ENCODE assay signal across 8 mouse cellular contexts in genomic region chr4:133307331-133307730, GRCm38 (mm10). TPM values are rescaled to one million over a fixed set of nuclear protein-coding genes. Genes with fewer than 3 reads are reported as not detected.
DNase-seq lines count a peak whose midpoint lies in the region.

No protein-coding gene starts in this region.

- intact Hi-C loops in heart, postnatal 10 days (cut with DNase I), result no loop called here

- peak; percentile 67 for DNase-seq in gastrocnemius, adult 18-20 months (ENCODE audit: low spot score)
- no peak for DNase-seq in gastrocnemius, postnatal 25 days
- peak; percentile 65 for DNase-seq in urinary bladder, postnatal 14 days (ENCODE audit: low spot score)
- no peak for DNase-seq in urinary bladder, adult 2 months (ENCODE audit: low spot score)
- peak; percentile 71 for DNase-seq in cerebellum, adult 9-10 months
- peak; percentile 62 to 81 for DNase-seq in heart, postnatal 10 days
- DNase-seq in lung, adult 18-20 months, result peak; percentile 34 to 41
- DNase-seq in spleen, adult 12 weeks (ENCODE audit: low spot score), result peak; percentile 40

RNA-seq across cellular contexts. Expression of gene Tmem222, which starts 29.7 kb away (rescaled TPM):
- 10 to 100 TPM; 26.8 to 26.9 TPM for total RNA-seq in gastrocnemius, adult 18-20 months (2021)
- total RNA-seq in gastrocnemius, postnatal 25 days (2021), result 10 to 100 TPM; 20.8 to 23.5 TPM
- 81.0 and 92.6 TPM in 2 replicates for polyA plus RNA-seq in urinary bladder, adult 2 months (2012; rRNA removed)
- 10 to 100 TPM; 28.7 to 31.7 TPM for total RNA-seq in heart, postnatal 10 days (2021)

RNA-seq across cellular contexts. Expression of gene Sytl1, which starts 44.4 kb away (rescaled TPM):
- under 1 TPM; 0.12 to 0.14 TPM for total RNA-seq in gastrocnemius, adult 18-20 months (2021)
- total RNA-seq in gastrocnemius, postnatal 25 days (2021), result under 1 TPM; 0.29 to 0.36 TPM
- polyA plus RNA-seq in urinary bladder, adult 2 months (2012; rRNA removed), result 67.1 and 79.6 TPM in 2 replicates
- total RNA-seq in heart, postnatal 10 days (2021), result 1 to 10 TPM in 1 of 2 experiments, under 1 TPM in 1; 0.74 to 1.5 TPM

RNA-seq across cellular contexts. Expression of gene Wdtc1, which starts 46.0 kb away (rescaled TPM):
- total RNA-seq in gastrocnemius, adult 18-20 months (2021), result 100 to 1,000 TPM in 1 of 2 experiments, 10 to 100 TPM in 1; 99.6 to 102 TPM
- 10 to 100 TPM; 76.3 to 85.0 TPM for total RNA-seq in gastrocnemius, postnatal 25 days (2021)
- polyA plus RNA-seq in urinary bladder, adult 2 months (2012; rRNA removed), result 24.7 and 35.5 TPM in 2 replicates
- total RNA-seq in heart, postnatal 10 days (2021), result 10 to 100 TPM; 55.3 to 58.8 TPM

Comparison
In these comparisons a context has a peak if more than half of its experiments do, and no peak if none do; other contexts are left out.
1. DNase-seq: peak in gastrocnemius, adult 18-20 months (single experiment), urinary bladder, postnatal 14 days (single experiment), cerebellum, adult 9-10 months (single experiment), heart, postnatal 10 days (2 of 2), lung, adult 18-20 months (2 of 2) and spleen, adult 12 weeks (single experiment); none in gastrocnemius, postnatal 25 days (single experiment) and urinary bladder, adult 2 months (single experiment).